Mouse (Mus musculus) midbrain, embryonic 10.5 days (tissue): Measurements from ENCODE around the gene Slc8b1. TPM values are rescaled to one million over a fixed set of nuclear protein-coding genes. Genes with fewer than 3 reads are reported as not detected.

ENCODE experiments used
- DNase-seq: peaks from one replicate; pipeline ENCODE4 v3.0.0-alpha.2; 2017; ENCODE audit warnings: low spot score
- H3K27ac ChIP-seq: fragments of 300-500 bp; sonication (generic); replicated peaks from 2 replicates; pipeline ENCODE4 v1.5.1; 2016; ENCODE audit warnings: mild to moderate bottlenecking
- H3K27me3 ChIP-seq: fragments of 300-500 bp; sonication (generic); 2 replicates; pipeline ENCODE4 v1.6.1; 2016; ENCODE audit warnings: low read depth, mild to moderate bottlenecking; ENCODE audit not compliant: poor library complexity, severe bottlenecking
- H3K36me3 ChIP-seq: fragments of 300-500 bp; sonication (generic); 2 replicates; pipeline ENCODE4 v1.6.1; 2016; ENCODE audit warnings: mild to moderate bottlenecking, moderate library complexity
- H3K4me1 ChIP-seq: fragments of 300-500 bp; sonication (generic); 2 replicates; pipeline ENCODE4 v1.6.1; 2016
- H3K4me3 ChIP-seq: fragments of 300-500 bp; sonication (generic); 2 replicates; pipeline ENCODE4 v1.5.1; 2016; ENCODE audit warnings: mild to moderate bottlenecking, moderate library complexity
- H3K9me3 ChIP-seq: fragments of 300-500 bp; sonication (generic); replicated peaks from 2 replicates; pipeline ENCODE4 v1.6.1; 2016; ENCODE audit warnings: mild to moderate bottlenecking
- WGBS: fragments of 180-500 bp; shearing (Covaris S2); methylation state at CpG from one replicate; pipeline ENCODE4 v1.1.7; 2016; 5-methylcytosine and 5-hydroxymethylcytosine counted together
- polyA plus RNA-seq: library from polyadenylated mRNA; unstranded; fragments of >200 nt; fragmentation: Nextera tagmentation; extraction: Ambion mirVana; gene quantifications from 2 replicates; pipeline ENCODE4 v1.2.1, GENCODE M21; 2016

Gene Slc8b1
- polyA plus RNA-seq, 1 experiment from 2014 or later: 3.9 TPM

DNA sequence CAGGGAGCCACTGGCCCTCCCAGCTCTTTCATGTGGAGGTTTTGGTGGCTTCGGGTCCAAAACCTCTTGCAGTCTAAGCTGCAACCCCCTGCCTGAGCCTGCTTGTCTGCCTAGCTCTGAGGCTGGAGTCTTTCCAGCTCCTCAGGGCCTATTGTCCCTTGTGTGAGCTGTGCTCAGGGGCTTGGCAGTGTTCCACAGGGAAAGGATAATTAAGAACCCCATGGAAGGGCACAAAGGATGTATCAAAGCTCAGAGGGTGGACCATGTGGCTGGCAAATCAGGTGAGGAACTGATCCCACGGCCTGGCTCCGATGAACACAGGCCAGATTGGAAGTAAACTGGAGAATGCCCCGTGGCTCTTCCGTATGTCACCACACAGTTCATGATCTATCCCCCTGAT lies 55.1 kb downstream of the Slc8b1 start:
- no peak overlapping the region for H3K4me3 ChIP-seq
- no peaks in the 10 kb centered on the region for H3K9me3 ChIP-seq
- H3K27ac ChIP-seq: peak overlapping the region; percentile 80
- 51% methylated on average over 5 of the region's 5 CpGs for WGBS
- H3K36me3 ChIP-seq: no peaks in the 10 kb centered on the region
- peaks cover 84% of the 10 kb centered on the region for H3K4me1 ChIP-seq
- no peak for DNase-seq
- no peaks in the 10 kb centered on the region for H3K27me3 ChIP-seq

GRCm38 (mm10) chr5:120566681-120567252 lies 55.8 kb downstream of the Slc8b1 start:
- Histone ChIP-seq H3K27me3 (no peaks in the 10 kb centered on the region), H3K36me3 (no peaks in the 10 kb centered on the region), H3K27ac (peak overlapping the region; percentile 80), H3K4me1 (peaks cover 87% of the 10 kb centered on the region), H3K9me3 (no peaks in the 10 kb centered on the region), H3K4me3 (no peak overlapping the region)
- 67% methylated on average over 9 of the region's 9 CpGs for WGBS
- DNase-seq: no peak

- Histone ChIP-seq H3K36me3 (no peaks in the 10 kb centered on the region), H3K4me1 (peaks cover 83% of the 10 kb centered on the region), H3K27ac (peak overlapping the region; percentile 80), H3K4me3 (peak overlapping the region; percentile 25; the same call in 1 of the 2 replicates), H3K9me3 (no peaks in the 10 kb centered on the region), H3K27me3 (no peaks in the 10 kb centered on the region)
- WGBS: 23% methylated on average over 21 of the region's 21 CpGs
- peak; percentile 64 for DNase-seq
Measured at GRCm38 (mm10) chr5:120567253-120567701, 56.3 kb downstream of the Slc8b1 start.

- no peak overlapping the region for H3K4me3 ChIP-seq
Measured at GRCm38 (mm10) chr5:120567761-120568211, 56.8 kb downstream of the Slc8b1 start.

GRCm38 (mm10) chr5:120568336-120568768 lies 57.4 kb downstream of the Slc8b1 start:
- Histone ChIP-seq H3K4me3 (no peak overlapping the region), H3K27ac (peak overlapping the region; percentile 80), H3K27me3 (no peaks in the 10 kb centered on the region), H3K36me3 (no peaks in the 10 kb centered on the region), H3K4me1 (peaks cover 74% of the 10 kb centered on the region), H3K9me3 (no peaks in the 10 kb centered on the region)
- no peak for DNase-seq
- WGBS: 76% methylated on average over 9 of the region's 9 CpGs

More at GRCm38 (mm10) chr5:120567761-120568211, 56.8 kb downstream of the Slc8b1 start:
- 62% methylated on average over 14 of the region's 14 CpGs for WGBS
- Histone ChIP-seq H3K27me3 (no peaks in the 10 kb centered on the region), H3K4me1 (peaks cover 79% of the 10 kb centered on the region), H3K36me3 (no peaks in the 10 kb centered on the region), H3K9me3 (no peaks in the 10 kb centered on the region), H3K27ac (peak overlapping the region; percentile 80)
- DNase-seq: no peak

- Histone ChIP-seq H3K27me3 (no peaks in the 10 kb centered on the region), H3K4me3 (no peak overlapping the region), H3K36me3 (no peaks in the 10 kb centered on the region), H3K9me3 (no peaks in the 10 kb centered on the region), H3K4me1 (peaks cover 68% of the 10 kb centered on the region), H3K27ac (peak overlapping the region; percentile 80; the same call in 1 of the 2 replicates)
- 88% methylated on average over 4 of the region's 4 CpGs for WGBS
- DNase-seq: no peak
Measured at GRCm38 (mm10) chr5:120568964-120569363, 58.0 kb downstream of the Slc8b1 start.

- H3K9me3 ChIP-seq: no peaks in the 10 kb centered on the region
- WGBS: 97% methylated on average over 3 of the region's 3 CpGs
- peaks cover 62% of the 10 kb centered on the region for H3K4me1 ChIP-seq
- H3K27me3 ChIP-seq: no peaks in the 10 kb centered on the region
- H3K4me3 ChIP-seq: no peak overlapping the region
- DNase-seq: no peak
- H3K36me3 ChIP-seq: no peaks in the 10 kb centered on the region
- 0 out of 2 replicates have a peak overlapping the region, but pooled peaks have one; percentile 33 for H3K27ac ChIP-seq
Measured at GRCm38 (mm10) chr5:120569791-120570190, 58.8 kb downstream of the Slc8b1 start.

GRCm38 (mm10) chr5:120570289-120570897 lies 59.4 kb downstream of the Slc8b1 start:
- Histone ChIP-seq H3K36me3 (no peaks in the 10 kb centered on the region), H3K27ac (peak overlapping the region; percentile 49), H3K4me1 (peaks cover 56% of the 10 kb centered on the region), H3K4me3 (no peak overlapping the region), H3K27me3 (no peaks in the 10 kb centered on the region), H3K9me3 (no peaks in the 10 kb centered on the region)
- WGBS: 86% methylated on average over 11 of the region's 11 CpGs
- DNase-seq: no peak

DNA sequence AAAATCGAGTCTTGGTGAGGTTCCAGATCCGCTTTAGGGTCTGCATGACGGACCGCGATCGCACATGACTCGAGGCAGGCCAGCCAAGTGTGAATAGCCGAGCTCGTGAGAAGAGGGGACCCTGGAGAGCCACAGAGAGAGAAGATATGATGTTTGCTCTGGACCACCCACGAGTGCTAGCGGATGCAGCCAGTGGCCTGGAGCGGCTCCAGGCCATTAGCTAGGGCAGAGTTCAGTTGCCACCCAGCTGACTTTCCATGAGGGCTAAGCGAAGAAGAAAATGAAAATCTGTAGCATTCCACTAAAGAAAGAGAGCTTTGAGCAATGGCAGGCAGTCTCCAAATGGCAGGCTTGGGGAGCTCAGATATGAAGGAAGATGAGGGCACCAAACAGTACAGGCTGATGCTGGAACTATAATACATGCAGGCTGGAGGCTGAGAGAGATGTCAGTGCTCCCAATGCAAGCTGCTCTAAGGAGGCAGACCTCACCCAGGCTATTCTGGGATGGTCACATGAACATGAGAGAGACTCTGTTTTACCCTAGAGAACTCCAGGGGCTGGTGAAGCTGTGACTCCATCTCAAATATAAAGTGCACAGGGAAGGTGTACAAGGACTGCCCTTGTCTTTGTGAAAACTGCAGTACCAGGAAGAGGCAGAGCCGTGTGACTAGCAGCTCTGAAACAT lies 60.2 kb downstream of the Slc8b1 start:
- Histone ChIP-seq H3K36me3 (no peaks in the 10 kb centered on the region), H3K4me3 (no peak overlapping the region), H3K27me3 (no peaks in the 10 kb centered on the region), H3K4me1 (peaks cover 48% of the 10 kb centered on the region), H3K27ac (peak overlapping the region; percentile 49), H3K9me3 (no peaks in the 10 kb centered on the region)
- WGBS: 71% methylated on average over 14 of the region's 14 CpGs
- DNase-seq: no peak

- Histone ChIP-seq H3K4me1 (peaks cover 39% of the 10 kb centered on the region), H3K27me3 (no peaks in the 10 kb centered on the region), H3K9me3 (no peaks in the 10 kb centered on the region), H3K36me3 (peaks cover under 1% of the 10 kb centered on the region; the same call in 1 of the 2 replicates), H3K4me3 (no peak overlapping the region), H3K27ac (no peak overlapping the region)
- 75% methylated on average over 10 of the region's 10 CpGs for WGBS
- DNase-seq: no peak
Measured at GRCm38 (mm10) chr5:120574469-120575063, 63.6 kb downstream of the Slc8b1 start.

DNA sequence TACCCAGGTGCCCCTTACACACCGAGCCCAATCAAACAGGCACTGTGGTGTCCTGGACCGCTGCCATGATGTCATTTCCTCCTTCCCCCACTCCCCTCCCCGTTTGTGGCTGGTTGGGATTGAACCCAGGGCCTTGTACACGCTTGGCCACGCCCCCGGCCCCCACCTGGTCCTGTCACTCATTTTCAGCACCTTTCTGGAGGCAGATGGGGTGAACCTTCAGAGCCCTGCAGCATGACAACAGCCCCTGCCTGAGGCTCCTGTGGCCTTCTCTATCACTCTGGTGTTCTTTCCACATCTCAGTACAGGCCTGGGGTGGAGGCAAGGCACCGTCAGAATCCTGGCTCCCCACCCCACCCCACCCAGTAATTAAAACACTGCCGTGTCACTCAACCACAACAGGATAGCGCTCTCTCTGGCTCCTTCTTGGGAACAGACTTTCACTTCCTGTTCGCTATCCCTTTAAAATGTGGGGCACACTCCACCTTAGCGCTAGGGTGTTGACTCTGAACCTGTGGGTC lies 65.9 kb downstream of the Slc8b1 start:
- Histone ChIP-seq H3K27me3 (no peaks in the 10 kb centered on the region), H3K36me3 (peaks cover 19% of the 10 kb centered on the region), H3K27ac (no peak overlapping the region), H3K9me3 (no peaks in the 10 kb centered on the region), H3K4me1 (peaks cover 29% of the 10 kb centered on the region), H3K4me3 (no peak overlapping the region)
- no peak for DNase-seq
- WGBS: 88% methylated on average over 11 of the region's 11 CpGs

GRCm38 (mm10) chr5:120577935-120578441 lies 67.0 kb downstream of the Slc8b1 start:
- H3K27ac ChIP-seq: peak overlapping the region; percentile 55
- H3K27me3 ChIP-seq: no peaks in the 10 kb centered on the region
- 64% methylated on average over 10 of the region's 10 CpGs for WGBS
- no peak overlapping the region for H3K4me3 ChIP-seq
- H3K9me3 ChIP-seq: no peaks in the 10 kb centered on the region
- peaks cover 29% of the 10 kb centered on the region for H3K4me1 ChIP-seq
- peaks cover 26% of the 10 kb centered on the region for H3K36me3 ChIP-seq
- DNase-seq: no peak
